Mouse (Mus musculus): ENCODE data around the gene Lrriq4.
"Not testable (repeated sequence)": the region's sequence is repeated elsewhere in the genome, so short reads cannot be mapped to it uniquely, and the experiment has no call there.

The Lrriq4 gene

DNA sequence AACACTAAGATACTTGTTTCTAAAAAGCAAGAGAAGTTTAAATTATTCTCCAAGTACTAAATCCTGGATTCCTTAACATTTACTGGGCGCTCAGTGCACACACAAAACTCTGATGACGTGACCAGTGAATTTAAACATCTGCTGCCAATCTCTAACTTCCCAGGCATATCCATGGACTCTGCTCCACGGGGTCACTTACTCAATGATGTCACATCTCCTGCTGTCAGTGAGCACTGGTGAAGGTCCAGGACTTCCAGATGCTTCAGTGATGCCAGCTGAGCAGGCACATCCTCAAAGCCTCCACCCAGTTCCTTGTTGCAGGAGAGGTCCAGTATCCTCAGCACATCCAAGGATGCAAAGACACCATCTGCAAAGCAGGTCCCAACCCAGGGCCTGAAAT, 42.9 kb downstream of the Lrriq4 start:
- DNase-seq, result no peak

DNA sequence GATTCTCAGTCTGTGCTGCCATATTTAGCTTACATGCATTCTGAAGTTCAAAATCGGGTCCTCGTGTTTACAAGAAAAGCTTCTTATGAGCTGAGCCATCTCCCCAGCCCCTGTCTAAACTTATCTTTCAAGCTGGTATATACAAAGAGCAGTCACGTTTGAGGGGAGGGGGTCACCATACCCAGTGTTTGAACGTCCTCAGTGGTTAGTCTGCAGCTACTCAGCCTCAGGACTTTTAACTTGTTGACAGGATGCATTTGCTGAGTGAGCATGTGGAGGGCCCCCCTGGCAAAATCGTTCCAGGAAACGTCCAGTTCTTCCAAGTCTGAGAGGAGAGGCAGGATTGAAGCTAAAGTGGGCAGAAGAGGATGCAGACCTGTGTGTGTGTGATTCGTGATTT, 46.7 kb downstream of the Lrriq4 start:
- DNase-seq, result no peak

DNA sequence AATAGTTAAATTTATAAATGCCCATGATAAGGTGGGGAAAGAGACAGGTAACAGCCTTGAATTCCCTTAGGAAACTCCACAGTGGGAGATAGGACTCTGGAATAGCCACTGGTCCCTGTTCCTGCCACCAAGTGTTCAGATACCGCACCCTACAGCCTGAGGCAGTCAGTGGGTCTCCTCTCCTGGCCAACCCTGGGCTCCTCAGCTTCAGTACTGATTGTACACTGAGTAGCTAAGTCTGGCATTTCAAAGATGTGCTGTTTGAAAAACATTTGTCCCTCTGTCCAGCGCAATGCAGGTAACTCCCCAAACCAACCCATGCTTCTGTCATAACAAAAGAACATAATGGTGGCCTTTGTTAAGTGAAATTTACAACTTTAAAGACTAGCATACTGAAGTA, 51.4 kb downstream of the Lrriq4 start:
- no peak for DNase-seq

DNA sequence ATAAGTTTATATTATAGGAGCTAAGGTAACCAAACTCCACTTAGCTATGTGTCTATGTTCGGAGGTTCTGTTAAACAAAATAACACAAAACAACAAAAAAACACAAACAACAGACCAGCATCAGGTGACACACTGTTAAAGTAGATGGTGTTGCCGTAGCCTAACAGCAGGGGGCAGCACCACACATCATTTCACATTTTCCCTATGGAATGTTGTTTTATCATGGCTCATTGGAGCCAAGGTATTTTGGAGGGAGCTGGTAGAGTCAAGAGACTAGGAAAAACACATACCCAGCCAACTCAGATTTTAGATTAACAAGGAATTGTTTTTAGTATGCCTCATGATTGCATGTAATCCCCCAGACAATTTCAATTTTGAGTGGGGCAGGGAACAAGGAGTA, 52.0 kb downstream of the Lrriq4 start:
- peak; percentile 52 for DNase-seq

DNA sequence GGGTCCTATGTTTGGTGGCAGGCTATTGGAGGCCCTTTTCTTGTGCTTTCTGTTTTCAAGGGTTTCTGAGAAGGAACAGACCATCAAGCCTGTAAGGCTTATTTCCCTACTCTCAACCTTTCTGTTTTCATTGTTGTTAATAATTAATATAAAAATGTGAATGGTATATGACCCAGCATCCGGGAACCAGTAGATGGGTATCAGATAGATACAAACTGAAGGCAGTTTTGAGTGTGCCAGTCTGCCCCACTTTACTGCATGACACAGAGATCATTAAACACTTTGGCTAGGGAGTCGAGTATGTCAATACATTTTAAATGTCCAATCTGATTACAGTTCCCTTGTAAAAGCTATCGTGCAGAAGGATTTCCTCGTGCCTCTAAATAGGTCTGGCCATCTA, 53.6 kb downstream of the Lrriq4 start:
- DNase-seq, result no peak

DNA sequence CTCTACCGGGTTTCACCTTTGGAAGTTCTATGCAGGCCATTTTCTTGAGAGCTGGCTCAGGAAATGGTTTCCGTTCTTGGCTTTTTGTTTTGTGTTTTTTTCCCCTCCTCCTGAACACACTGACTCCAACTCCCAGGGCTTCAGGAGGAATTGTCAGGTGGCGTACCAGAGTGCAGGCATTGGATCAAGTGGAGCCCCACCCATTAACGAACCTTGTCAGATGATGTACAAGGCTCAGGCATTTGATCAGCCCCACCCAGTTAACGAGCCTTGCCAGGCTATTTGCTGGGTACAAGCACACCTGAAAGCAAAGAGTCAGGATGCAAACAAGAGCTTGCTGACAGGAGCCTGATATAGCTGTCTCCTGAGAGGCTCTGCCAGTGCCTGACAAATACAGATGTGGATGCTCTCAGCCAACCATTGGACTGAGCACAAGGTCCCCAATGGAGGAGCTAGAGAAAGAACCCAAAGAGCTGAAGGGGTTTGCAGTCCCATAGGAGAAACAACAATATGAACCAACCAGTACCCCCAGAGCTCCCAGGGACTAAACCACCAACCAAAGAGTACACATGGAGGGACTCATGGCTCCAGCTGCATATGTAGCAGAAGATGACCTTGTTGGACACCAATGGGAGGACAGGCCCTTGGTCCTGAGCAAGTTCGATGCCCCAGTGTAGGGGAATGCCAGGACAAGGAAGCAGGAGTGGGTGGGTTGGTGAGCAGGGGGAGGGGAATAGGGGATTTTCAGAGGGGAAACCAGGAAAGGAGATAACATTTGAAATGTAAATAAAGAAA, 55.6 kb downstream of the Lrriq4 start, which contains the start of gene Lrrc31:
Lrrc31 (minus strand) TSS at position 133 of the 795 bp plus-strand sequence.
- not testable (repeated sequence) for DNase-seq

DNA sequence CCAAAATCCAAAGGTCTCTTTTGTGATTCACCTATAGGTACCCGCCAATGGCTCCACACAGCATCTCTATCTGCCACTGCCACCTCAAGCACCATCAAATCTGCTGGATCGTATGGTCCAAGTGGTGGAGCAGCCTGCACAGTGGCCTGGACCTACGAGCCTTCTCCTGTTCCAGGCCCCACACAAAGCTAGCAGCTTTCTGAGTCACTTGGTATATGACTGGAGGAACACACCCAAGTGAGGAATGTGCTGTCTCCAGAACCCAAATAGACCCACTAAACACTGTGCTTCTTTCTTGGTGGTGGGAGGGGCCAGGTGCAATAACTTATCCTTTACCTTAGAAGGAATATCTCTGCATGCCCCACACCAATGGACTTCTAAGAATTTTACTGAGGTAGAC, 61.7 kb downstream of the Lrriq4 start:
- DNase-seq, result no peak

DNA sequence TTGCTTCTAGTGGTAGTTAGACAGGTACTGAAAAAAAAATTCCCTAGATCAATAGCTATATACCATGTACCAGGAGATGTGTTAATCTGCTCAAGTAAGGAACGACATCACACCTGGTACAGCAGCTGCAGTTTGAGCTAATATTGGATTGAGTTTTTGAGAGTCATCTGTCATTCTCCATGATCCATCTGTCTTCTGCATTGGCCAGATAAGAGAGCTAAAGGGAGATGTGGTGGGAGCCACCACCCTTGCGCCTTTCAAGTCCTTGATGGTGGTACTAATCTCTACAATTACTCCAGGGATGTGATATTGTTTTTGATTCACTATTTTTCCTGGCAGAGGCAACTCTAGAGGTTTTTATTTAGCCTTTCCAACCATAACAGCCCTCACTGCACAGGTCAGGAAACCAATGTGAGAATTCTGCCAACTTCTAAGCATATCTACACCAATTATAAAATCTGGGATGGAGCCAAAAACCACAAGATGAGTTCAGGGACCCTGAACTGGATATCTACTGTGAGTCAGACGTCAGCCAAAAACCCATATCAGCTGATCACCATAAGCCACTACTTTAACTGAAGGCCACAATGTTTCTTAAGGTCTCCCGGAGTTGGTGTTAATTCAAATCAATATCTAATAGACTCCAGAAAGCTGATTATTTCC, 62.4 kb downstream of the Lrriq4 start:
- DNase-seq, result no peak

DNA sequence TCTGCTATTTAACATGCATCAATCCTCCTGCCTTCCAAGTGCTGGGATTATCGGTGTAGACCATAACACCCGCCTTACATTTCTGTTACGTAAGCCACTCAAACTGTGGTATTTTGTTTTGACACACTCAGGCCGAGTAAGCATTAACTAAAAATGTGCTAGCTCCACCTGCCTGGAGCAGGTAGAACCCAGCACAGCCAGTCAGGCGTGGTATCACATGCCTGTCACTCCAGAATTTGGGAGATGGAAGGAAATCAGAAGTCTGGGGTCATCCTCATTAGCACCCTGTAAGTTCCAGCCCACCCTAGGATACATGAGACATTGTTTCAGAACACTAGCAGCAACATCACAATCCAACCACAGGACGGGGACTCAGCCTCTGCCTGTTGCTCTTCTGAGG, 65.9 kb downstream of the Lrriq4 start:
- DNase-seq, result no peak

DNA sequence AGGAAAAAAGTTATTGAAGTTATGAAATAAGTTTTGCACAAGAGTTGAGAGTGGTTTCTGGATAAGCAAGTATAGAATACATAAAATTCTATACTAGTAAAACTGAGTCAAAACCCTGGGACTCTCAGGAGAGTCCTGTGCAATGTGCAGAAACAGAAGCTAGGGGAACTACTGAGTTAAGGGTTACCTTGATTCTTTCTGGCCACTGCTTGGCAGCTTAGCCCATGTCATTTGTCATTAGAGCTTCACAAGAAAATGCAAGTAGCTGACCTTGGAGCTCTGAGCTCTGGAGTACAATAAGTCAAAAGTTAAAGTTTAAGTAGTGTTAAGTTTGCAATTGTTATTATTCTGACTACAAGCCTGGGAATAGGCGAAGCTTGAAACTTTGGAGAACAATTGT, 69.0 kb downstream of the Lrriq4 start:
- no peak for DNase-seq

DNA sequence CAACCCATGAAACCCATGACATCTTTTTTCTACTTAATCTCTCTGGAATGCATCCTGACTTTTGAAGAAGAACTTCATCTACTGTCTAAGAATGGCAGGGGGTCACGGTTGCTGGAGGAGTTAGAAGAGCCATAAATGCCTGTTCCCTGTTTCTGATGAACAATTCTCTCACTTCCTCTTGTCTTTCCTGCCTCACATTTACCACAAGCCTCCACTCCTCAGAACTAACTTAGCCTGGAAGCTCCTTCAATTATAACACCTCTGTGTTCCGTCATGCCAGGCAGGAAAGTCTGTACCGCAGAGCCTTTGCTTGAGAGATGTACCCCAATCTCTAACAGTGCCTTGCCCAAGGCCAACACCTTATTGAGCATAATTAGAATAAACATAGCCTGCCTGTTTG, 74.3 kb downstream of the Lrriq4 start:
- DNase-seq, result no peak
